Mouse (Mus musculus) lung, postnatal 10 days (tissue): ENCODE measurements at regions not wholly inside any gene's neighbourhood (a gene's known extent, or its start where the extent isn't known, plus 50 kb on each side); places are given as distances from the start of the nearest gene placed in this dataset.
A peak's percentile ranks its signal among the peaks of the same experiment; 100 is the strongest.

Experiments
- DNase-seq: peaks from one replicate; pipeline ENCODE4 v3.0.0; 2021

DNA sequence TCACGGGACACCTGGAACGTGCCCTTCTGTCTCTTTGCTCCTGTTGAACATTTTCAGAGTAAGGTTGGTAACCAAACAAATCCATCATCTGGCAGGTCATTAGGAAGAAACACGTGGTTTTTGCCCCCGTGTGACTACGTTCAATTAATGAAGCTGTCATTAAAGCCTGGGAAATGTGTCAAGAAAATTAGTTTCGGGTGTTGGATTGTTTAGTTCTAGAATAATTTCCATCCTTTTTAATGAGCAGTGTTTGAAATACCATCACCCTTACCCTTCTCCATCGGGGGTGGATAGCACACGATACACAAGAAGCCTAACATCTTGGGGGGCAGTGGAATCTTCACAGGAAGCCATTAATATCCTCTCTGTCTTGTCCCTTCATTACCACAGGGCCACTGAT is 107.7 kb downstream of the Far1 start:
- no peak for DNase-seq

DNA sequence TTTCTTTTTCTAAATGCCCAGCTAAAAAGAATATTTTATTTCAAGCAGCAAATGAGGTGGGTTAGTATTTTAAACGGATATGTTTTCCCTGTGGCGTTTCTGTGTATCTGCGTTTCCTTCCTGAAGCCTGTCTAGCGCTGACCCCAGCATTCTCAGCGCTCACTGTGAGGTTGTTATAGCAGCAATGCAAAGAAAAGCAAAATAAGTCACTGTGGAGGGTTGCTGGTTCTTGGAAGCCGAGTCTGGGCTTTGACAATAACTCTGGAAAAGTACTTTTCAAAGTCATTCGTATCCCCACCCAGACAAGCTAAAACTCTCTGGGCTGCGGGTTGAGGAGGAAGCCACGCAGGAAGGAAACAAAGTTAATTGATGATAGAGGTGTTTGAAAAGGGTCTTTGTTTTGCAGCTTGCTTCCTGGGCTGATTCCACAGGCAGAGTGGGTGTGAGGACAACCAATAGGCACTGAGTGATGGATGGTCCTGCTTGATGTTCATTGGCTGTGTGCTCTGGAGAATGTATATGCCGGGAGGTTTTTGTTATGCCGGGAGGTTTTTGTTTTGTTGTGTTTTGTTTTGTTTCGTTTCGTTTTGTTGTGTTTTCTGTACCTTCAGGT is 108.4 kb downstream of the Far1 start:
- DNase-seq = no peak

DNA sequence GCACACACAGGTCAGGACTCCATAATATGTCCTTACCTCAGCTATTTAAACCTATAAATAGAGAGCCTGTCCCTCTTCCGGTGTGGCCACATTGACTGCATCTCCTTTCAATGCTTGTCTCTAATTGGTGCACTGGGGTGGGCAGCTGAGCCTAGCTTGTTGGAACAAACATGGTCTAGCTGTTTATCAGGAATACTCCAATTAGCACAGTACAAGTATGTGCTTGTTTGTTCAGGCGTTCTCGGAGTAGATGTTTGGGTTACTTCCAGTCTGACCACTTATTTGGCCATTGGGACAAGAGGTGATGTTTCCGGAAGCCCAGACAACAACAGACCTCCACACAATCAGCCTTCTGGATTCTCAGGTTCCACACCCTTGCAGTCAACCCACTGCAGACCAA is 109.7 kb downstream of the Far1 start:
- no peak for DNase-seq

DNA sequence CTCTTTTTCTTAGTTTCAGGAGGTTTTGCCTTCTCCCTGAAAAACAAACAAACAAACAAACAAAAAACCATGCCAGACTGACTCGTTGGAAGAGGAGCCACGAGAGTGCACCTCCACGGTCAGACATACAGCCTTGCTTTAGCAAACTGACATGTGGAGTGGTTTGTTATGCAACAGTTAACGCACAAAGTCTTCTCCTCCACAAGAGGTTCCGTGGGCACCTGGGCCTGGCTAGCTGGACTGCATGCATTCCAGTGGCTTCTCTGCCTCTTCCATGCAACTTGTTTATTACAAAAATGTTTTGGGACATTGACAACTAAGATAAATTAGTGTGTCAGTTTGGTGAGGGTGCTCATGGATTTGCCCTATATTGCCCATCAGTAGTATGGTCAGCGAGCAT is 110.3 kb downstream of the Far1 start:
- no peak for DNase-seq

DNA sequence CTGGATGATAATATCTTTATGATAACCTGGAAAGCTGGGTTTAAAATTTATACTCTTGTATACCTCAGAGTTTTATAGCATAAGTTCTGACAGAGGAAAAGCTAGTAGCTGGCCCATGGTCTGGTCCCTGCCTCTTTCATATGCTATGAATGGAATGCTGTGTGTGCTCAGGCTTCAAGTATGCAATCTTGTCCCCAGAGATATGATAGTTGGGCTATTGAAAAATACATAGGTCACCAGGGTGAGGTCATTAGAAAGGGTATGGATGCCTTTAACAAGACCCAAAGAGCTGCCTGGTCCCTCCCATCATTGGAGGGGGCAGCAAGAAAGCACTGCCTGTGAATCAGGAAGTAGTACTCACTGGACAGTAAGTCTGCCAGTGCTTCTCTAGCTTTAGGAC is 113.1 kb downstream of the Far1 start:
- DNase-seq = no peak

DNA sequence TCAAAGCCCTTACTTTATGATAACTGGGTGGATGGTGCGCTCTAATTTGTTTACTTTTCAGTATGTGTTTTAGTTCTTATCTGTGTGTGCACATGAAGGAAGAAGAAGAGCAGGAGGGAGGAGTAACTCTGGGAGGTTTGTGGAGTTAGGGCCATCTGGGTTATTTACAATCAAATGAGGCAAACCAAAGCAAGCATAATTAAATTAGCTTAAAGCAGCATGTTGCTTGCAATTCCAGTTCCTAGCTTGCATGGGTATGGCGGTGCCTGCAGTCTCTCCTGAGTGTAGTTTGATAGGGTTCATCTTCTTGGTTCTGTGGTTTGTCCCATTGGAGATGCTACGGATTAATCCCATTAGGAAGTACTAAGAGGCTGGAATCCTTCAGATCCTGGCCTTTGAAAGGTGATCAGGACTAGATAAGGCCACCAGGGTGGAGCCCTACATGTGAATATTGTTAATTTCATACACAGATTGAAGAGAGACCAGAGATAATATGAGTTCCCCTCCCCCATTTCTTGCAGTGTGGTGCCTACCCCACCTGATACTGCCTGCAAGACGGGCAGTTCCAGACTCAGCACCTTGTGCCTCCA is 123.5 kb downstream of the Far1 start:
- DNase-seq = no peak

DNA sequence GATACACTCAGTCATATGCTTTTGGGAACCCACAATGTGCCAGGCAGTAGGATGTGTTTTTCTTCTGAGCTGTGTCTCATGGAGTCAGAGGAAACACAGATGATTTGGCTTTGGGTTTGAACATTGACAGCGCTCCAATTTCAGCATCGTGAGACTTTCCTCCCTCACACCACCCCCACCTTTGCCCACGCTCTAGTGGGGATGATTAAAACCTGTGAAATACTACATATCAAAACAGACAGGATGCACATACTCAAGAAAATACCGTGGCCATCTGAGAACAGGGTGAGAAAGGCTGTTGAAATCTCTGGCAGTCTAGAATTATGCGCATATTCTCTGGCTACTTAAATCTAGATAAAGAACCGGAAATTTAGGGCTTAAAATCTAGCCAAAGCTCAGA is 124.5 kb downstream of the Far1 start:
- DNase-seq = no peak

DNA sequence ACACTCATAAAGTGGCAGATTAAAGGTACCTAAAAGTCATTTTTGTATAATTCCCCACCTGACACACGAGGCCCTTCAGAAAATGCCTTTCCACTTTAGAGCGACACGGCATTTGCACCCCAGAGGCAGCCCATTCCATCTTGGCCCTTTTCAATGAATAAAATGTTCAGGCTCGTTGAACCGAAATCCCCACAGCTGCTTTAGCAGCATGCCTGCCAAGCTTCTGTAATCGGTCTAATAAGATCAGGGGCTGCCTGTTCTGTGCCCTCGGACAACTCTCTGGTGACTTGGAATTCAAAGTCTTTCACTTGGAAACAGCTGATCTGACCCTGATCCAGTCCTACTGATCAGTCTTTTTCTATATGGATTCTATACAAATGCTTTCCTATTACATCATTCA is 123.3 kb upstream of the Spon1 start:
- no peak for DNase-seq

DNA sequence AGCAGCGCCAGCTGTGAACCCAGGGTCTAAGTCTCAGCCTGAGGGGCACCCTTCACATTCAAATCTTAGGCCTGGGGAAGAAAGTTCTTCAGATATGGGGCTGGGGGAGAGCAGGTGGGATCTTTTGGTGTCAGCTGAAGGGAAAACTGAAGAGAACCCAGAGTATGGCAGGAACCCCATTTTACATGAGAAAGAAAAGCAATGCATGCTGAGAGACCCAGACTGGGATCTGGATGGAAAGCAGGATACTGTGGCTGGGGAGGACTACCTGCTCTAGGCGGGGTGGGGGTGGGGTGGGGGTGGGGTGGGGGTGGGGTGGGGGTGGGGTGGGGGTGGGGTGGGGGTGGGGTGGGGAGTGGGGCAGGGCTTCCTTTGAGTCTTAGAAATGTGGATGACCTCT is 115.2 kb upstream of the Spon1 start:
- DNase-seq = no peak

DNA sequence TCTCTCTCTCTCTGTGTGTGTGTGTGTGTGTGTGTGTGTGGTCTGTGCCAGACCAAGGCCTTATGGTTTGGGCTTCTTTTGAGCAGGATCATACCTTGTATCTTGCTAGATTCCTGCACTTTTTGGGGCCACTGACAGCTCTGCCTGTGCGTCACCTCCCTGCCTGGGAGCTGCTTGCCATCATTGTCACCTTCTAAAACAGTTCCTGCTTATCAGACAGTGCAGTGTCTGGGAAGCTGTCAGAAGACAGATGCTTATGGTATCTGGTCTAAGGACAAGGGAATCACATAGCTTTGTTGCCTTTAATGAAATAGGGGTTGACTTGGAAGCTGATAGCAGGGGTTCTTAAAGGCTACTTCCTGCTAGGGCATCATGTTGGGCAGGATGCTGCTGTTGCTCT is 114.1 kb upstream of the Spon1 start:
- DNase-seq = no peak

DNA sequence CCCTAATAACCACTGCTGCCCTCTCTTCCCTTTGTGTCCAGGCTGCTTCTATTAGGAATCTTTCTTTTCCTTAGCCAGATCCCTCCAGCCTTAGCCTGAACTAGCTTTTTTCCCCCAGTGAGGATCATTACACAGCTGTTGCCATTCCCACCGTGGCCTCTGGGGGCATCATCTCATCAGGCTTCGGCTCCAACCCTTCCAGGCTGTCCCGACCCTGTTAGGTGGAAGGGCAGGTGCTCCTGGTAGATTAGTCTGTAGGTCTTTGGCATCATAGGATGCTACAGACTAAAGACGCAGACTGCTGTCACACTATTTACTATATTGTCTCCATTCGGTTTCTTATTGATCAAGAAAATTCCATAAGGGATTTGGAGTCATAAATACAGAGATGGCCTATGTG is 112.7 kb upstream of the Spon1 start:
- DNase-seq = peak; percentile 43

DNA sequence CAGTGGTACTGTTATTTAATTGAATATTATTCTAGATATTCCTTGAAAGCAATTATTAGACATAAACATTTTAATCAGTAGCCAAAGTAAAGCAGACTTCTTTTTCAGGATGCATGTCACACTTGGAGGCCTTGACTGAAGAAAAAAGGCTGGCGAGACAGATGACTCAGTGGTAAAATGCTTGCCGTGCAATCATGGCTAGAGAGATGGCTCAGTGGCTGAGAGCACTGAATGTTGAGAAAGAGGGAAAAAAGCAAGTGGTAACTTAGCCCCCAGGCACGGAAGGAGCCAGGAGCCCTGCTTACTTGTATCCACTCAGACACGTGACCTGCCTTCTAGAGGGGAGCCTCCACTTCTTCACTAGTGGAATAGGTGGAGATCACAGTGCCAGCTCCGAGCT is 110.5 kb upstream of the Spon1 start:
- no peak for DNase-seq

DNA sequence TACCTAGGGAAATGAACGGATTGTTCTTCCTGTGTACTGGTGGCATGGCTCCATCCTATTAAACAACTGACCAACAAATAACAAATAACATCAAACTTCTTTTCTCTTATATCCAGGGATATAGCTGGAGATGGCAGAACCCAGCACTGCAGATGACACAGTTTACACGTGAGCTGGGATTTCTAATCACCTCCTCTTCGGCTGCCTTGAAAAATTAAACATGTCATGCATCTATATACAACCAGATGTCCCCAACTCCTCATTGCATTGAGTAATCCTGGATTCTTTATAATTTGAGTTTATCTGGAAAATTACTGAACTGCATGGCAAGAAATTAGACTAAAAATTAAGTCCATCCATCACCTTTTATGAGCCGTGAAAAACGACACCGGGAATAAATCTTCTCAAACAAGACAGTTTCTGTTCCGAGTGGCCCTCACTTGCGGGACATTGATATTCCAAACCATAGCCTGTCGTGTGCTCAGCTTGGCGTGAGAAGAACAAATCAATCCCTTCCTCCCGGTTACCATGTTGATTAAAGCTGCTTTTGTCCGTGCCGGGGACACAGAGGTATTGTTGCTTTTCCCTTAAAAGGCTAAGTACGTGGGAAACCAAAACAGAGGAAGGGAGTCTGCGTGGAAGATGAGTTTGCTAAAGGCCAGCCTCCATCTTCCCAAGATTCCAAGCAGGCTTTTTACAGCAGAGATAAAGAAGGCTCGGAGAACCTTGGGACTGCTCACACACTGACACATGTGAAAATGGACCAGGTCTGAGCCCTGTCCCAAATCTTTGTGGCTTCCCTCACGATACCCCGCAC is 92.8 kb upstream of the Spon1 start:
- no peak for DNase-seq

DNA sequence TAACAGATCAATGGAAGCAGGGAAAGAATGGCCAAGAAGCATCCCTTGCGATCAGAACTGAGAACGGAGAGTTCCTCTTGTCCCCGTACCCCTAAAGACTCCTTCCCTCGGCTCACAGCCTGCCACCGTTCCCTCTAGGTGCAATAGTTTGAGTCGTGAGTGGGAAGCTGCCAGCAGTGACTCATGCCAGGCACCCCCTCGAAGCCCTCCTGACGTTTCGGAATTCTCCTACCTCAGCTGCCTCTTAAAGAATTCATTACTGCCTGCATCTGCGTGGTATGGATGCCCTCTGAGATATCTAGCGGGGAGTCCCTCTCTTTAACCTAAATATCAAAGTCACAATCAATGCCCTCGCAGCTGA is 92.2 kb upstream of the Spon1 start:
- no peak for DNase-seq

DNA sequence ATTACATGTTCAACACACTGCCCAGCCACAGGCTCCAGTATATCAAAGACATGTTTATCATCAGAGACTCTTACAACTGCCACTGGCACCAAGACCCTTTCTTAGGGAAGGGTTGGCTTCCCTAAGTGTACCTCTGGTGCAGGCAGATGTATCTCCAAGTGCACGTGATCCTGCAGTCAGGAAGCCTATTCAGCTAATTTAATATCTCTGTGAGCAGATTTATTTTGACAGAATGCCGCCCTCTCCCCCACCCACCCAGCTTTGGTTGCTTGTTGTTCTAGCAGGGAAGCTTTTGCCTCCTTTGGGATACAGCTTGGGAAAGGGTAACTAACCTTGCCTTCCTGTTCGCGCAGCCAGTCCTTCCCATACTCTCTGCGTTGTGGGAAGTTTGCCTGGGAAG is 83.5 kb upstream of the Spon1 start:
- no peak for DNase-seq

DNA sequence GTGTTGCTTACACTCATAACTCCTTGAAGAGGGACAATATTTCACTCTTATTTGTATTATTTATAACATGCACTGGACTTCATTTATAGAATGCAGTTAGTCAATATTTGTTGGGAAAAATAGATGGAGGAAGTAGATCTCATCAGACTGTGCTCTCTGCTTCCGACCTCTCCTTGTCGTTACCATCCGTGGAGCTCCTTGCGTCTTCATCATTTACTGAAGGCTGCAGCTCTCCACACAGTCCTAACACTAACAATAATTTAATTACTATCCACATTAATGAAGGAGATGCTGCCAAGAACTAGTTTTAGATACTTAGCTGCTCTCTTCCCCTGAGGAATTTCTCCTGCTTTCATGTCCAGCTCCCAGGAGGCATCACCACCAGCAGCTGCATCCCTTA is 80.4 kb upstream of the Spon1 start:
- no peak for DNase-seq

DNA sequence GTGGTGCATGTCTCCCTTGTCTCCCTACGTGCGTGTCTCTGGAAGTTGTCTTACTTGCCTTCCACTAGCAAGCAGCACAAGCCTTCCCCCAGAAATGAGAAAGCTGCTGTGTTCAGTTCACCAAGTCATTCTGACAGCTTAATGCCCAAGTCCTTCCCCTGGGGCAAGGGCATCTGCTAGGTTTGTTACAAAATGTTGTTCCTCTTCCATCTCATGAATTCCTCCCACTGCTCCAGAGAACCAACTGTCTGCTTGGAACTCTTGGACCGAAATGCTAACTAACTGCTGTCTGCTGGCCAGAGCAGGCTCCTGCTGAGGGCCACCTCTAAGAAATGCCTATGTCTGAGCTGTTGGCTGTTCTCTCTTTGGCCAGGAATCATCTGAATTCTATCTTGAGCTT is 79.3 kb upstream of the Spon1 start:
- DNase-seq = no peak

DNA sequence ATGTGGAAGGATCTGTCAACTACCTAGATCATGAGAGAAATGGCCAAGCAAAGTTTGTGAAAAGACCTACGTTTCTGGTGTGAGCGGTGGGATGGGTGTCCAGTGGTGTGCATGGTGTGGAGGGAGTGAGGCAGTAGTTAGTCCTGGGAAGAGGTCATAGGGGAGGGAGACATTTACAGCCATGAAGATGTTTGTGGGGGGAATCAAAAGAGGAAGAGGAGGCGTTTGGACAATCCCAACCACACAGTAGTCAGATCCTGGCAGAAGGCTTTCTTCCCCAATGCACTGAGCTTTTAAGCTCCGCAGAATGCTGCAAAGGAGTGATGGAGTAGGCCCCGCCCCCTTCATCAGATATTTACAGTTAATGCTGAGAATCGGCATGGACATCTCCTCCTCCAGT is 78.2 kb upstream of the Spon1 start:
- DNase-seq = no peak

DNA sequence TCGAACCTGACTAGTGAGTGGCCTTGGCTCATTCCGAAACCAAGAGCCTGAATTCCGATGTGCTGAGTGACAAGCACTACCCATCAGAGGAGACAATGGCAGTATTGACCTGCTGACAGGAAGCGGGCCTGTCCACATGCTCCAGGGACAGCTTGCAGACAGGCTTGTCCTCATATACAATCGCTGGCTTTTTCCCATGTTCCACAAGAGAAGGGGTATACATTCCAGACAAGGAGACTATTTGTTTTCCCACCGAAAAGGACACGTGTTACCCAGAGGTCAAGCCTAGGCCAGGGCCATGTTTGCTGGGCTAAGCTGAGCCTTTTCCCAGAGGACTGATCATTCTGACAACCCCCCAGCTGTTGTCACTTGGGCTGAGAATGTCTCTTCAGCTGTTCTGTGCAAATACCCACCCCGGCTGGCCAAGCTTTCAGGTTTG is 77.5 kb upstream of the Spon1 start:
- peak; percentile 5 for DNase-seq

DNA sequence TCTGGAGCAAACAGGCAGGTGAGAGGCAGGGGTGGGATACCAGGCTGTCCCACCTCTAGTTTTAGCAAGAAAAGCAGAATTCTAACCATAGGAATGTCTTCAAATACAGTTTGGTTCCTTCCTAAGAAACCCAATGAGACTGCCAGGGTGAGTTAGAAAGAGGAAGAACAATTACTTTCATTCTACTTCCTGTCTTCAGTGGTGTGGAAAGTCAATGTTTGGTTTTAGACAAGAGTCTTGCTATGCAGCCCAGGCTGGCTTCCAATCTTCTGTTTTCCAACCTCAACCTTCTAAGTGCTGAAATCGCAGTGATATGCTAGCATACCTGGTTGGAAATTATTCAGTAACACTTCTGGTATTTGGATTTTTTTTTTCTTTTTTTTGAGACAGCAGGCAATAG is 77.1 kb upstream of the Spon1 start:
- no peak for DNase-seq

DNA sequence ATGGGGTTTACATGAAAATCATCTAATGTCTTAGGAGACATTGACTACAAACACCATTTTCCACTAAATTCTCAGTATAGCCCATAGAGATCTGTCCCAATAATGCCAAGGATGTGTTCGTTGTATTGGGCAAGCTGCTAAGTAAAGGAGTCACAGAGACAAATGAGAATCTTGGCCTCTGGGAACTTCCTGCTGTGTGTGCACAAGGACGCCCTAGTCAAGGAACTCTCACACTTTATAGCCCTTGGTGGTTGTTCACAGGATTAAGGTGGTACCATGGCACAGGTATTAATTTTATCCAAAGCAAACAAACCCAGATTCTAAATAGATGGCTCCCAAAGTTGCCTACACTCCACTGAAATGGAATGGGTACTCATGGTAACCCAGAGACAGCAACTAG is 76.7 kb upstream of the Spon1 start:
- DNase-seq = no peak

DNA sequence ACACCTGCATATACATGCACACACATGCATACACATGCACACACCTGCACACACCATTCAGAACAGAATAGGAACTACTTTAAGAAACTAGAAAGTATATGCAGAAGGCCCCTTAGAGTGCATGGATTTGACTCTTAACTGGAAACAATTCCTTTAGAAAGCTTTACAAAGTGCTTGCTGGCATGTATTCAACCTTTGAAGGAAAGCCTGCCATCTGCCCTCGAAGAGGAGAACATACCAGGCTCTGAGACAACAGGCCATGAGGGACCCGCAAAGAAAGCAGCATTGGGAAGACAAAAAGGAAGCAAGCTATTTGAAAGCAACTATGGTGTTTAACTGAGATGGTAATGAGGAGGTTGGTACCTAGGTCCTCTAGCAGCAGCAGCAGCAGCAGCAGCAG is 74.0 kb upstream of the Spon1 start:
- DNase-seq = no peak

DNA sequence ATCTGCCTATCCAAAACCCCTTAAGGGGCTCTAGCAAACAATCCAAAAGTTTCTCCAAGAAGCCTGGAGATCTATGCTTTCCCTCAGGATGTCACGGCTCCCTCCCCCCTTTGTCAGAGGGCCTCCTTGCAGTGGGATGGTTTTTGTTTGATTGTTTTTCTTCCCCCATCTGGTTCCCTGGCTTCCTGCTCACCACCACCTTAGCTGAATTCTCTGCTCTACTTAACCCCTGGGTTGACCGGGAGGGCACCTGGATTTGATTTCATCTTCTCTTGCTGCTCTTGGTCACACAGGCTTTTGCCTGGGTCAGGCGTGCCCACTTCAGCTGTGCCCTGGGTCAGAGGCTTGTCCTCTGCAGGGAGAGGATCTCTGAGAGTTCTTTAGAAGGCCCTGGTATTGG is 72.3 kb upstream of the Spon1 start:
- no peak for DNase-seq

DNA sequence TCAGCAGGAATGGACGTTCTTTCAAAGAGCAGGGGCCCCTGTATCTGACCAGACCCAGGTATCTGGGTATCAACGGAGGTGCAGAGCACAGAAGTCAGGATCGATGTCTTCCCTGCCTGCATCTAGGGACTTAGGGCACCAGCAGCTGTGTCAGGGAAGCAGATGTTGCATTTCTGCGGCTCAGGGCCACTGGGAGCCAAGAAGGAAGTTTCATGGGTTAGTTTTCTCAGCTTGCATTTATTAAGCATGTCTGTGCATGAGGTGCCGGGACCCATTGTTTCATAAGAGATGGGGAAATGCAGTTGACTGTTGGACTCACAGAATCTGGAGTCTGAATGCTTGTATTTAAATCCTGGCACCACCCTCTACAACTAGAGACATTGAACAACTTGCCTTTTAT is 71.3 kb upstream of the Spon1 start:
- no peak for DNase-seq

DNA sequence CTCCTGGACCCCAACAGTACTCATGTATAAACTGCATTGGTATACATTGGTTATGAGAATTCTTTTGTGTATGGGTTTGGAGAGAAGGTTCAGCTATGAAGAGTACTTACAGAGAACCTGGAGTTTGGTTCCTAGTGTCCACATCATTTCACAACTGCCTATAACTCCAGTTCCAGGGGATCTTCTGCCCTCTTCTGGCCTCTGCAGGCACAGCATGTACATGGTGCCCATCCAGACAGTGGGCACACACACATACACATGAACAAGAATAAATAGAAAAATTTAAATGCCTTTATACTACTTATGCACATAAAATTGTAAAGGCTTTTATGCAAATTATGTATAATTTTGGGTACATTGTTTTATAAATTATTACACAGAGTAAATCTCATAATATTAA is 59.9 kb upstream of the Spon1 start:
- DNase-seq = no peak
